Mouse (Mus musculus): ENCODE data around the gene Nsmf. TPM values are rescaled to one million over a fixed set of nuclear protein-coding genes. Genes with fewer than 3 reads are reported as not detected.

Nsmf gene
- polyA plus RNA-seq, 1 experiment from 2014 or later, result 96.1 TPM

DNA sequence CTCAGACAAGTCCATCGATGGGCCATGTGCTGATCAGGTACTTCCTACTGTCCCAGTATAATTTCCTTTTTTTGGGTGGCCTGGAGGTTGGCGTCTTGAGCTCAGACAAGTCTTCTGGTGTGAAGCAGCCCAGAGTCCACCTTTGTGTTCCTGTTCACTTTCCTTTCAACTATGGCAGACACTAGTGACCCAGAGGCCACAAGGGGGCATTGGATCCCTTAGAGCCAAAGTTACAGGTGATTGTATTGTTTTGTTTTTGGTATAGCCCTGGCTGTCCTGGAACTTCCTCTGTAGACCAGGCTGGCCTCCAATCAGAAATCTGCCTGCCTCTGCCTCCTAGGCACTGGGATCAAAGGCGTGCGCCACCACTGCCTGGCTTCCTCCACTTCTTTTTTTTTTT is 18.2 kb downstream of the Nsmf start:
- Histone ChIP-seq H3K4me2 (ENCODE audit: low read length) (no peak overlapping the region), H3K27ac (ENCODE audit: low read depth, low read length) (no peak overlapping the region), H3K9me3 (replicated peaks; ENCODE audit: control insufficient read depth, low read length) (no peaks in the 10 kb centered on the region), H3K27me3 (replicated peaks; ENCODE audit: control insufficient read depth, insufficient read depth, low read length) (no peaks in the 10 kb centered on the region), H3K4me3 (ENCODE audit: low read depth, low read length) (no peak overlapping the region), H3K4me1 (ENCODE audit: control insufficient read depth, insufficient read depth, low read length) (no peaks in the 10 kb centered on the region), H3K36me3 (ENCODE audit: control insufficient read depth, insufficient read depth, low read length) (no peaks in the 10 kb centered on the region), H3K9ac (ENCODE audit: low read length) (no peak overlapping the region)
- WGBS, result 94% methylated on average over 4 of the region's 4 CpGs
- no peak for DNase-seq (ENCODE audit: low spot score)
- ATAC-seq, result no peak

- Histone ChIP-seq H3K4me1 (ENCODE audit: control insufficient read depth, insufficient read depth, low read length) (no peaks in the 10 kb centered on the region), H3K27me3 (replicated peaks; ENCODE audit: control insufficient read depth, insufficient read depth, low read length) (no peaks in the 10 kb centered on the region), H3K36me3 (ENCODE audit: control insufficient read depth, insufficient read depth, low read length) (no peaks in the 10 kb centered on the region), H3K27ac (ENCODE audit: low read depth, low read length) (no peak overlapping the region), H3K4me2 (ENCODE audit: low read length) (no peak overlapping the region), H3K9me3 (replicated peaks; ENCODE audit: control insufficient read depth, low read length) (no peaks in the 10 kb centered on the region), H3K9ac (ENCODE audit: low read length) (no peak overlapping the region), H3K4me3 (ENCODE audit: low read depth, low read length) (no peak overlapping the region)
- no peak for DNase-seq (ENCODE audit: low spot score)
- 70% methylated on average over 4 of the region's 4 CpGs for WGBS
- ATAC-seq, result no peak
Observed at GRCm38 (mm10) chr2:25075506-25075905, 21.4 kb downstream of the Nsmf start.

DNA sequence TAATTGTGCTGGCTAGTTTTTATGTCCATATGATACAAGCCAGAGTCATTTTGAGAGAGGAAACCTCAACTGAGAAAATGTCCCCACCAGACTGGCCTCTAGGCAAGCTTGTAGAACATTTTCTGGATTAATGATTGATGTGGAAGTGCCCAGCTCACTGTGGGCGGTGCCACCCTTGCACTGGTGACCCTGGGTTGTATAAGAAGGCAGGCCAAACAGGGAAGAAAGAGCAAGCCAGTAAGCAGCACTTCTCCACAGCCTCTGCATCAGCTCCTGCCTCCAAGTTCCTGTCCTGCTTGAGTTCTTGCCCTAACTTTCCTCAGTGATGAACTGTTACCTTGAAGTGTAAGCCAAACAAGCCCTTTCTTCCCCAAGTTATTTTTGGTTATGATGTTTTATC is 24.8 kb downstream of the Nsmf start:
- H3K9me3 ChIP-seq (replicated peaks; ENCODE audit: control insufficient read depth, low read length), result no peaks in the 10 kb centered on the region
- H3K4me1 ChIP-seq (ENCODE audit: control insufficient read depth, insufficient read depth, low read length), result no peaks in the 10 kb centered on the region
- no peak overlapping the region for H3K4me2 ChIP-seq (ENCODE audit: low read length)
- no peak overlapping the region for H3K4me3 ChIP-seq (ENCODE audit: low read depth, low read length)
- H3K27ac ChIP-seq (ENCODE audit: low read depth, low read length), result no peak overlapping the region
- 46% methylated on average over 1 of the region's 1 CpGs for WGBS
- H3K27me3 ChIP-seq (replicated peaks; ENCODE audit: control insufficient read depth, insufficient read depth, low read length), result no peaks in the 10 kb centered on the region
- H3K36me3 ChIP-seq (ENCODE audit: control insufficient read depth, insufficient read depth, low read length), result no peaks in the 10 kb centered on the region
- DNase-seq (ENCODE audit: low spot score) (no peak), ATAC-seq (no peak)
- H3K9ac ChIP-seq (ENCODE audit: low read length), result no peak overlapping the region

GRCm38 (mm10) chr2:25080076-25080475 is 25.9 kb downstream of the Nsmf start, which contains the start of gene Entpd8:
Gene Entpd8 (plus strand): TSS chr2:25080304.
- Histone ChIP-seq H3K4me1 (ENCODE audit: control insufficient read depth, insufficient read depth, low read length) (no peaks in the 10 kb centered on the region), H3K4me2 (ENCODE audit: low read length) (no peak within 1 kb of the TSS), H3K9me3 (replicated peaks; ENCODE audit: control insufficient read depth, low read length) (no peaks in the 10 kb centered on the region), H3K4me3 (ENCODE audit: low read depth, low read length) (no peak within 1 kb of the TSS), H3K9ac (ENCODE audit: low read length) (no peak within 1 kb of the TSS), H3K27me3 (replicated peaks; ENCODE audit: control insufficient read depth, insufficient read depth, low read length) (no peaks in the 10 kb centered on the region), H3K27ac (ENCODE audit: low read depth, low read length) (no peak within 1 kb of the TSS), H3K36me3 (ENCODE audit: control insufficient read depth, insufficient read depth, low read length) (no peaks in the 10 kb centered on the region)
- ATAC-seq (no peak), DNase-seq (ENCODE audit: low spot score) (no peak)
- WGBS, result 67% methylated on average over 5 of the region's 5 CpGs

DNA sequence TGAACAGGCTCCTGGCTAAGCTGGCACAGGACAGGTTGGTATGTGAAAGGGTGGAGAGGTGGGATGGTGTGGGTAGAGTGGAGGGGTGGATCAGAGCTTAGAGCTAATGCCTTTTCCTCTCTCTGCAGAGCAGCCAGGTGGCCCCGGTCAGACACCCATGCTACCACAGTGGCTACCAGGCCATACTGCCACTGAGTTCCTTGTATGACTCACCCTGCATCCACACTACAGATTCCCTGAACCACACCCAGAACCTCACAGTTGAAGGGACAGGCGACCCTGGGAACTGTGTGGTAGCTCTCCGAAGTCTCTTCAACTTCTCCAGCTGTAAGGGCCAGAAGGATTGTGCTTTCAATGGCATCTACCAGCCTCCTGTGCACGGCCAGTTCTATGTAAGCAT is 29.5 kb downstream of the Nsmf start:
- Histone ChIP-seq H3K9me3 (replicated peaks; ENCODE audit: control insufficient read depth, low read length) (no peaks in the 10 kb centered on the region), H3K36me3 (ENCODE audit: control insufficient read depth, insufficient read depth, low read length) (no peaks in the 10 kb centered on the region), H3K4me2 (ENCODE audit: low read length) (no peak overlapping the region), H3K27me3 (replicated peaks; ENCODE audit: control insufficient read depth, insufficient read depth, low read length) (no peaks in the 10 kb centered on the region), H3K4me3 (ENCODE audit: low read depth, low read length) (no peak overlapping the region), H3K4me1 (ENCODE audit: control insufficient read depth, insufficient read depth, low read length) (no peaks in the 10 kb centered on the region), H3K9ac (ENCODE audit: low read length) (no peak overlapping the region), H3K27ac (ENCODE audit: low read depth, low read length) (no peak overlapping the region)
- ATAC-seq (no peak), DNase-seq (ENCODE audit: low spot score) (no peak)
- WGBS, result 82% methylated on average over 4 of the region's 4 CpGs

- 77% methylated on average over 5 of the region's 5 CpGs for WGBS
- no peak for ATAC-seq
- Histone ChIP-seq H3K4me3 (ENCODE audit: low read depth, low read length) (no peak overlapping the region), H3K4me2 (ENCODE audit: low read length) (no peak overlapping the region), H3K36me3 (ENCODE audit: control insufficient read depth, insufficient read depth, low read length) (no peaks in the 10 kb centered on the region), H3K4me1 (ENCODE audit: control insufficient read depth, insufficient read depth, low read length) (no peaks in the 10 kb centered on the region), H3K27ac (ENCODE audit: low read depth, low read length) (no peak overlapping the region), H3K9ac (ENCODE audit: low read length) (no peak overlapping the region), H3K9me3 (replicated peaks; ENCODE audit: control insufficient read depth, low read length) (no peaks in the 10 kb centered on the region), H3K27me3 (replicated peaks; ENCODE audit: control insufficient read depth, insufficient read depth, low read length) (no peaks in the 10 kb centered on the region)
- DNase-seq (ENCODE audit: low spot score), result no peak
Observed at GRCm38 (mm10) chr2:25085571-25085970, 31.4 kb downstream of the Nsmf start.

GRCm38 (mm10) chr2:25087842-25088241 is 33.7 kb downstream of the Nsmf start:
- Histone ChIP-seq H3K9ac (ENCODE audit: low read length) (no peak overlapping the region), H3K4me3 (ENCODE audit: low read depth, low read length) (no peak overlapping the region), H3K27me3 (replicated peaks; ENCODE audit: control insufficient read depth, insufficient read depth, low read length) (no peaks in the 10 kb centered on the region), H3K9me3 (replicated peaks; ENCODE audit: control insufficient read depth, low read length) (no peaks in the 10 kb centered on the region), H3K4me2 (ENCODE audit: low read length) (no peak overlapping the region), H3K4me1 (ENCODE audit: control insufficient read depth, insufficient read depth, low read length) (no peaks in the 10 kb centered on the region), H3K36me3 (ENCODE audit: control insufficient read depth, insufficient read depth, low read length) (no peaks in the 10 kb centered on the region), H3K27ac (ENCODE audit: low read depth, low read length) (no peak overlapping the region)
- 95% methylated on average over 2 of the region's 2 CpGs for WGBS
- ATAC-seq (no peak), DNase-seq (ENCODE audit: low spot score) (no peak)

GRCm38 (mm10) chr2:25088636-25089035 is 34.5 kb downstream of the Nsmf start:
- DNase-seq (ENCODE audit: low spot score) (no peak), ATAC-seq (no peak)
- no peaks in the 10 kb centered on the region for H3K9me3 ChIP-seq (replicated peaks; ENCODE audit: control insufficient read depth, low read length)
- 83% methylated on average over 3 of the region's 3 CpGs for WGBS
- no peaks in the 10 kb centered on the region for H3K4me1 ChIP-seq (ENCODE audit: control insufficient read depth, insufficient read depth, low read length)
- no peak overlapping the region for H3K4me3 ChIP-seq (ENCODE audit: low read depth, low read length)
- H3K27ac ChIP-seq (ENCODE audit: low read depth, low read length), result no peak overlapping the region
- H3K9ac ChIP-seq (ENCODE audit: low read length), result no peak overlapping the region
- H3K36me3 ChIP-seq (ENCODE audit: control insufficient read depth, insufficient read depth, low read length), result no peaks in the 10 kb centered on the region
- no peak overlapping the region for H3K4me2 ChIP-seq (ENCODE audit: low read length)
- H3K27me3 ChIP-seq (replicated peaks; ENCODE audit: control insufficient read depth, insufficient read depth, low read length), result no peaks in the 10 kb centered on the region

DNA sequence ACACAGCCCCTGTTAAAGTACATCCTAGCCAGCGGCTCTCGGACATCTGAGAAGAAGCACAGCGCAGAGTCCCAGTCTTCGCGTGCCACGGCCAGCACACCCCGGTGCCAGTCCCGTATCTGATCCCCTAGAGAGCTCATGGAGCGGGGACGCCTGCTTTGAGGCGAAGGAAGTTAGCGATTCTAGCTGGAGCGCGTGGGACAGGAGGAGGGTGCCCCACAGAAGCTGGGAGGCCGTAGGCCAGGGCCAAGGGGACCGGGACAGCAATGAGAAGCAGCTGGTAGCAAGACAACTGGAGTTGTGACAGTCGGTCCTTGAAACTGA is 40.6 kb downstream of the Nsmf start:
- no peaks in the 10 kb centered on the region for H3K36me3 ChIP-seq (ENCODE audit: control insufficient read depth, insufficient read depth, low read length)
- no peak overlapping the region; the same call in 1 of the 2 replicates for H3K9ac ChIP-seq (ENCODE audit: low read length)
- no peak overlapping the region for H3K4me2 ChIP-seq (ENCODE audit: low read length)
- whole genome bisulfite sequencing, result 48% methylated on average over 17 of the region's 17 CpGs
- DNase-seq (ENCODE audit: low spot score), result no peak
- H3K27me3 ChIP-seq (replicated peaks; ENCODE audit: control insufficient read depth, insufficient read depth, low read length), result no peaks in the 10 kb centered on the region
- ATAC-seq, result no peak
- H3K4me1 ChIP-seq (ENCODE audit: control insufficient read depth, insufficient read depth, low read length), result 0 out of 2 replicates have a peak, but pooled peaks cover 7% of the 10 kb centered on the region
- no peak overlapping the region for H3K27ac ChIP-seq (ENCODE audit: low read depth, low read length)
- no peaks in the 10 kb centered on the region for H3K9me3 ChIP-seq (replicated peaks; ENCODE audit: control insufficient read depth, low read length)
- no peak overlapping the region for H3K4me3 ChIP-seq (ENCODE audit: low read depth, low read length)
